Mouse (Mus musculus) stomach, postnatal 0 days (tissue): ENCODE data around the gene Rnf182. TPM values are rescaled to one million over a fixed set of nuclear protein-coding genes. Genes with fewer than 3 reads are reported as not detected.

Source experiments
- ATAC-seq: fragments of 200-750 bp; cut with Nextera tagmentation; 2 replicates; pipeline ENCODE4 v1.8.0; 2017; ENCODE audit not compliant: low FRiP score, low TSS enrichment
- DNase-seq: peaks from one replicate; pipeline ENCODE4 v3.0.0-alpha.2; 2016; ENCODE audit warnings: low spot score
- H3K27ac ChIP-seq: fragments of 300-500 bp; sonication (generic); replicated peaks from 2 replicates; pipeline ENCODE4 v1.5.1; 2014; ENCODE audit warnings: mild to moderate bottlenecking, control low read depth
- H3K27me3 ChIP-seq: fragments of 300-500 bp; sonication (generic); 2 replicates; pipeline ENCODE4 v1.6.1; 2014; ENCODE audit warnings: low read length; ENCODE audit not compliant: control insufficient read depth, insufficient read depth
- H3K36me3 ChIP-seq: fragments of 300-500 bp; sonication (generic); 2 replicates; pipeline ENCODE4 v1.6.1; 2014; ENCODE audit warnings: low read length, mixed read lengths; ENCODE audit not compliant: control insufficient read depth, insufficient read depth
- H3K4me1 ChIP-seq: fragments of 300-500 bp; sonication (generic); replicated peaks from 2 replicates; pipeline ENCODE4 v1.6.1; 2014; ENCODE audit warnings: antibody characterized with exemption; ENCODE audit not compliant: control insufficient read depth, insufficient read depth
- H3K4me2 ChIP-seq: fragments of 300-500 bp; sonication (generic); replicated peaks from 2 replicates; pipeline ENCODE4 v1.6.1; 2014; ENCODE audit warnings: low read depth, mild to moderate bottlenecking, control low read depth, moderate library complexity
- H3K4me3 ChIP-seq: fragments of 300-500 bp; sonication (generic); 2 replicates; pipeline ENCODE4 v1.5.1; 2014; ENCODE audit warnings: low read depth, low read length, control low read depth
- H3K9ac ChIP-seq: fragments of 300-500 bp; sonication (generic); 2 replicates; pipeline ENCODE4 v1.6.1; 2014; ENCODE audit warnings: mild to moderate bottlenecking, low read length, control low read depth, mixed read lengths
- H3K9me3 ChIP-seq: fragments of 300-500 bp; sonication (generic); 2 replicates; pipeline ENCODE4 v1.6.1; 2016; ENCODE audit warnings: low read length; ENCODE audit not compliant: control insufficient read depth
- CTCF ChIP-seq: IDR thresholded peaks from 2 replicates; pipeline ENCODE4 v1.5.1; 2016; ENCODE audit warnings: antibody characterized with exemption, low read depth, mild to moderate bottlenecking, moderate library complexity
- EP300 ChIP-seq: optimal IDR thresholded peaks from 2 replicates; pipeline ENCODE3; 2016; ENCODE audit warnings: antibody characterized with exemption
- WGBS: fragments of 180-500 bp; shearing (Covaris S2); extraction: QIAGEN DNeasy Blood & Tissue Kit; methylation state at CpG from one replicate; pipeline ENCODE4 v1.1.7; 2014; 5-methylcytosine and 5-hydroxymethylcytosine counted together
- polyA plus RNA-seq: library from polyadenylated mRNA; unstranded; fragments of >200 nt; fragmentation: Nextera tagmentation; extraction: Ambion mirVana; gene quantifications from 2 replicates; pipeline ENCODE4 v1.2.1, GENCODE M21; 2015

The Rnf182 gene
- polyA plus RNA-seq = 0.33 and 0.38 TPM in 2 replicates

GRCm38 (mm10) chr13:43615577-43616254 is at the start of gene Rnf182:
Rnf182 (plus strand) TSS chr13:43615710.
- Histone ChIP-seq H3K36me3 (no peaks in the 10 kb centered on the region; the same call in 1 of the 2 replicates), H3K4me2 (peak within 1 kb of the TSS; percentile 95), H3K9ac (peak within 1 kb of the TSS; percentile 59), H3K27ac (0 out of 2 replicates have a peak within 1 kb of the TSS, but pooled peaks have one; percentile 18), H3K4me3 (peak within 1 kb of the TSS; percentile 61), H3K27me3 (no peaks in the 10 kb centered on the region), H3K4me1 (no peaks in the 10 kb centered on the region), H3K9me3 (no peaks in the 10 kb centered on the region)
- no peak for TF ChIP-seq EP300
- TF ChIP-seq CTCF = no peak
- ATAC-seq (peak; percentile 79), DNase-seq (peak; percentile 65)
- 1% methylated on average over 45 of the region's 58 CpGs for WGBS

GRCm38 (mm10) chr13:43566184-43566583 is 49.3 kb upstream of the Rnf182 start:
- no peak overlapping the region for H3K4me3 ChIP-seq
- TF ChIP-seq CTCF = no peak
- no peak for TF ChIP-seq EP300
- DNase-seq = no peak
- H3K4me1 ChIP-seq = no peaks in the 10 kb centered on the region
- 88% methylated on average over 8 of the region's 8 CpGs for WGBS
- no peaks in the 10 kb centered on the region for H3K27me3 ChIP-seq
- no peaks in the 10 kb centered on the region for H3K9me3 ChIP-seq
- no peak for ATAC-seq
- no peaks in the 10 kb centered on the region for H3K36me3 ChIP-seq
- no peak overlapping the region for H3K9ac ChIP-seq
- no peak overlapping the region for H3K4me2 ChIP-seq
- no peak overlapping the region for H3K27ac ChIP-seq

GRCm38 (mm10) chr13:43567141-43567891 is 48.2 kb upstream of the Rnf182 start:
- no peaks in the 10 kb centered on the region for H3K36me3 ChIP-seq
- 0 out of 2 replicates have a peak overlapping the region, but pooled peaks have one; percentile 40 for H3K27ac ChIP-seq
- 58% methylated on average over 22 of the region's 25 CpGs for WGBS

DNA sequence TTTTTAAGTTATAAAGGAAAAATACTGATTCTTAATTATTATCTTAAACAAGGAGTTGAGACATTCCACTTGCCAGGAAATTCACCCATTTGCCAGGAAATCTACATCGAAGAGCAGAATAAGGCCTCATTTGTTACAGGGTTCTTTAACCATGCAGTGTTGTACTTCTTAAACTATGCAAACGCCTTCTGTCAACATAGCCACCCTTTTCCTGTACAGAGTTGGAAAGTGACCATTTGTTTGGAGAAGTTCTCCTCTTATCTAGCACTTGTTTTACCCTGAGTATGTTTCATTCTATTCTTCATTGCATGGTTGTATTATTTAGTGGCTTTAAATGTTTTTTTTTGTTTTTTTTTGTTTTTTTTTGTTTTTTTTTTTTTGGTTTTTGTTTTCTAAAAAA is 41.5 kb upstream of the Rnf182 start:
- Histone ChIP-seq H3K4me1 (no peaks in the 10 kb centered on the region), H3K4me2 (no peak overlapping the region), H3K4me3 (no peak overlapping the region), H3K27ac (no peak overlapping the region), H3K36me3 (no peaks in the 10 kb centered on the region), H3K27me3 (no peaks in the 10 kb centered on the region), H3K9ac (no peak overlapping the region), H3K9me3 (no peaks in the 10 kb centered on the region)
- TF ChIP-seq EP300 (no peak), CTCF (no peak)
- 49% methylated on average over 2 of the region's 2 CpGs for WGBS
- DNase-seq (no peak), ATAC-seq (peak; percentile 86)

More at GRCm38 (mm10) chr13:43567141-43567891, 48.2 kb upstream of the Rnf182 start:
- Histone ChIP-seq H3K4me3 (no peak overlapping the region), H3K9me3 (no peaks in the 10 kb centered on the region), H3K4me2 (no peak overlapping the region), H3K27me3 (no peaks in the 10 kb centered on the region), H3K9ac (no peak overlapping the region), H3K4me1 (no peaks in the 10 kb centered on the region)
- TF ChIP-seq CTCF = no peak
- TF ChIP-seq EP300 = no peak
- DNase-seq (no peak), ATAC-seq (0 out of 2 replicates have a peak, but pooled peaks have one; percentile 16)

DNA sequence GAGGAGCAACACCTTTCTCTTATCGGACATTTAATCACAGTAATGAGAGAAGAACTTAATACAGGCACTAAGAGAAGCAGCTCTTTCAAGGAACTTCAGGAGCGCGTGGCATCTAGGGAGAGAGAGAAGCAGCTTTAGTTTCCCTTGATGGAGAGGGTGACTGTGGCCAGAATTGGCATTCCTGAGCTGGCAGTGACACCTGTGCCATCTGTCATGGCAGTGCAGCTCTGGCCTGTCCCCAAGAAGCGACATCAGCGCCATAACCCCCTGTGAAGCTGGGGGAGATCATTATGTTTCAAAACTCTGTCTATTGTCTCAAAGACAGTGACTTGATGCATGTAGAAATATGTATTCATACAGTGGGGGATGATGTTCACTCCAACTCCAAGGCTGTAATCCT is 40.1 kb upstream of the Rnf182 start:
- 91% methylated on average over 5 of the region's 5 CpGs for WGBS
- no peak for TF ChIP-seq EP300
- no peak for TF ChIP-seq CTCF
- Histone ChIP-seq H3K36me3 (no peaks in the 10 kb centered on the region), H3K9ac (no peak overlapping the region), H3K4me2 (no peak overlapping the region), H3K4me3 (no peak overlapping the region), H3K27me3 (no peaks in the 10 kb centered on the region), H3K9me3 (no peaks in the 10 kb centered on the region), H3K27ac (no peak overlapping the region), H3K4me1 (no peaks in the 10 kb centered on the region)
- DNase-seq = no peak
- ATAC-seq = no peak

GRCm38 (mm10) chr13:43577254-43577653 is 38.3 kb upstream of the Rnf182 start:
- Histone ChIP-seq H3K27me3 (no peaks in the 10 kb centered on the region), H3K9me3 (no peaks in the 10 kb centered on the region), H3K4me2 (no peak overlapping the region), H3K9ac (no peak overlapping the region), H3K4me3 (no peak overlapping the region), H3K4me1 (no peaks in the 10 kb centered on the region), H3K36me3 (no peaks in the 10 kb centered on the region), H3K27ac (no peak overlapping the region)
- no peak for ATAC-seq
- DNase-seq = no peak
- WGBS = 63% methylated on average over 5 of the region's 5 CpGs
- TF ChIP-seq EP300 (no peak), CTCF (peak; percentile 57)
